Mouse (Mus musculus) urinary bladder, postnatal 25 days (tissue): ENCODE measurements at regions not wholly inside any gene's neighbourhood (a gene's known extent, or its start where the extent isn't known, plus 50 kb on each side); places are given as distances from the start of the nearest gene placed in this dataset.

Experiments
- DNase-seq: peaks from one replicate; pipeline ENCODE4 v3.0.0; 2022; ENCODE audit warnings: low spot score

DNA sequence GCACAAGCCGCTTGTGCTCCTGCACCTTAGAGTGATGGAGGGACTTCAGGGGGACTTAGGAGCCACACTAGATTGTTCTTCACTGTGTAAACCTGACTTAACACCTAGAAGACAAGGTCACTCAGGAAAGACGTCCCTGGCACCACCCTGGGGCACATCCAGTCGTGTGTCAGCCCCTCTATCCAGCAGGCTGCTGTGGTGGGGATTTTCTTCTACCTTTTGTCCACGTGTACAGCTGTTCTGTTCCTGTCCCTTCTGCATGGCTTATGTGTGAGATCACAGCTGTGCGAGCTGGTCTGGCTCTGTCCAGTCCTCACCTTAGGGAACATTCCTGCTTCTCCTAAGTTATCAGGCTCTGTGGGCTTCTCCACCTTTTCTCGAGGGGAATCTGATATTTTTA, 286.0 kb upstream of the Id2 start:
- no peak for DNase-seq

DNA sequence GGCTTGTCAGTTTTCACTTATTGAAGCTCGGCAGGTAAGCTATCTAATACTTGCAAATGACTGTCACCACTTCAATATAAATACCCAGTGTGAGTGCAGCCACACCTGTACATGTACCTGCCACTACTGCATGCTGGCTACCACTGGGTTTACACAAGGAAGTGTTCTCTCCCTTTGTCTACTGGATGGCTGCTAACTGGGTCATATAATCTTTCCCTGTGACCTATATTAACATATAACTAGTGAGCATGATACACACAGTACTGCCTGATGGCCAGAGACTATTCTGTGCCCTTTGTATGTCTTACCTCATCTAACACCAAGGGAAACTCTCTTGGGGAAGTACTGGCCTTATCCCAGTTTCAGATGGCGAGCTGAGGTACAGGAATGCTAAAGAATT, 285.5 kb upstream of the Id2 start:
- DNase-seq: no peak

DNA sequence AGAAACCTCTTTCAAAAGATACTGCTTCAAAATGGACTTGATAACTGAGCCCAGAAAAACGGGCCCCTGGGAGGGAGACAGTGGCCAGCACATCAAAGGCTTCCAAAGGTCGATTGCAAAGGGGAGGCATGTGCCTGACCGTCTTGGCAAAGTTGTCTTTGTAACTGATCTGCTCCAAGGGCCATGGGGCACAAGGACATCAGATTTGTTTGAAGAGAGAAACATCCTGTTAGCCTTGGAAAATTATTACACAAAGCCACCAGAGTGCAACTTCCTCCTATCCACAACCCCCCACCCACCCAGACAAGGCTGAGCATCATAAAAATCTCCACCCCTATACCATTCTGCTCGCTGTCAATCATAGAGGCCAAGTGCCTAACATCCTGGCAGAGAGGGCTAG, 284.7 kb upstream of the Id2 start:
- DNase-seq: no peak

DNA sequence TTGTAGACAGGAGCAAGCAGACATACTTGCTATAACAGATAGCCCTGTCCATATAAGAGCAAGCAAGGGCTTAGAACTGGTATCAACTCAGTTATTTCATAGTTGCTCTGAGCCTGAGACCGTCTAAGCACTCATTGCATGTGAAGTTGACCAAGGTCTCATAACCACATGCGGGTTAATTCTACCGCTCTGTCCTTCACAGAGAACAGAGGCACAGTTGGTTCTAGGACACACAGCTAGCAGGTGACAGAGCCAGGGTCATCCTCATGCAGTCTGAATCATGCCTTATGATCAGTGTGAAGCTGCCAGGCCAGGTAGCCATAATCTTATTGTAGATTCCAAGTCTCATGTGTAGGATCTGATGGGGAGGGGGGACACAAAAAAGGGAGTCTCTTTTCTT, 283.1 kb upstream of the Id2 start:
- DNase-seq: no peak

DNA sequence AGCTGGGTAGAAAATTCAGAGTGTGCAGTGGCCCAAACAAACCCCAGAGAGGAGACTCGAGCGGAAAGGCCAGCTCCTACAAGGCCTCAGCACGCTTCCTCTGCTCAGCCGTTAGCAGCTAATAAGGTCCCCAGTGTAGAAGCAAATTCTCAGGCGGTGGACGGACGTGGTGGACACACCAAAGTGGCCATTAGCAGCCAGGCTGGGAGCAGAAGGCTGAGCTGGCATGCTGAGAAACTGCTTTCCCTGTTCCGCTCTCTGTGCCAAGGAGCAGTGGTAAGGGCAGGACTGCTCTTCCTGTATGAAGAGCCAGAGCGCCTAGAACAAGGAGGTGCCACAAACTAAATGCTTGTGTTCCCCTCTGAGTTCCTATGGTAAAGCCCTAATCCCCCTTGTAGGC, 282.1 kb upstream of the Id2 start:
- no peak for DNase-seq

GRCm38 (mm10) chr12:25378036-25378645, 281.2 kb upstream of the Id2 start:
- DNase-seq: no peak

GRCm38 (mm10) chr12:25376451-25376850, 279.5 kb upstream of the Id2 start:
- DNase-seq: no peak

GRCm38 (mm10) chr12:25367541-25367940, 270.6 kb upstream of the Id2 start:
- DNase-seq: no peak

- DNase-seq: no peak
Measured at GRCm38 (mm10) chr12:25365600-25366267, 268.8 kb upstream of the Id2 start.

GRCm38 (mm10) chr12:25364966-25365568, 268.1 kb upstream of the Id2 start:
- DNase-seq: no peak

DNA sequence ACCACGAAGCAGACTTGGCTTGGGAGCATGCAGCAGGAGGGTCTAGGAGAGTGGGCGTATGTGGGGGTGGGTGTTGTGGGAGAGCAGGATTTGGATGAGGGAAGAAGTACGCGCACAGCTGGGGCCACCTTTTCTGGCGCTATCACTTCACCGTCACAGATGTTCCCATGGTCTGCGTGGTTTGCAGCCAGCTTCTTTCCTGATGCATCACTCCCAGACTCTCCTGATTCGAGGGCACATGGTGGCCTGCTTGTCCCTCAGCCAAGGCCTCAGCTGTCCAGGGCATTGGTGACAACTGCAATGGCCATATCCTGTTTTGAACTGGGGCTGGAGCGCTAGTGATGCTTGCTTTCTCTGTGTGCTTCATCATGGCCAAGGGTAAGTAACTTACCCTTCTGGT, 266.9 kb upstream of the Id2 start:
- DNase-seq: no peak

GRCm38 (mm10) chr12:25363341-25363740, 266.4 kb upstream of the Id2 start:
- DNase-seq: no peak

DNA sequence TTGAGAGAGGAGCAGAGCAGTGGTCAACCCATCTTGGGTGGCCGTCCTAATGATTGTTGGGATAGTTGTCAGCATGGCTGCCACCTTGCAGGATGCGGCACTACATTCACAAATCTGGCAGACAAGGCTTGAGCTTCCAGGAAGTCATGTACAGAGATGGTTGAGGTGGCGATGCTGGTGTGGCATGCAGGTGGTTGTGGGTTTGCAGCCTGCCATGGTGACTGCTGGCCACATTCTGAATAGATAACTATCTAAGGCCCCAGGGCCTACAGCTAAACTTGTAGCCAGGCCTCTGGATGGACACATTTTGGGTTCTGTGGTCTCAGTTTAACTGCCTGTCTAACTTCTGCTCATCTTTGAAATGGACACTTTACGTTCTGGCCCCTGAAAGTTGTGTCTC, 265.8 kb upstream of the Id2 start:
- DNase-seq: no peak

DNA sequence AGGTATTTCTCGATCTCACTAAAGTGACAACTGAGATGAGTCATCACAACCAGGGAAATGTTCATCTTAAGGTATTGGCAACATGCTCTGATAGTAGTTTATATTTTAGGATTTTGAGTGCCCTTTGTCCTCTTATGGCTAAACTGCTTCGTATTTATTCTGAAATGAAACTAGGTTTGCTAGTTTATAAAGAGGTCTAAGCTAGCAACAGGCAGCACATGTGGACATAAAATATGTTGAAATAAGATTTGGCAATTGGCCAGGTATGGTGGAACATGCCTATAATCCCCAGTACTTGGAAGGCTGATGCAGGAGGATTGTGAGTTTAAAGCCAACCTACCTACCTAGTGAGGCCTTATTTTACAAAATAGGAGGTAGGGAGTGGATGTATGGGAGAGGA, 263.8 kb upstream of the Id2 start:
- DNase-seq: no peak

DNA sequence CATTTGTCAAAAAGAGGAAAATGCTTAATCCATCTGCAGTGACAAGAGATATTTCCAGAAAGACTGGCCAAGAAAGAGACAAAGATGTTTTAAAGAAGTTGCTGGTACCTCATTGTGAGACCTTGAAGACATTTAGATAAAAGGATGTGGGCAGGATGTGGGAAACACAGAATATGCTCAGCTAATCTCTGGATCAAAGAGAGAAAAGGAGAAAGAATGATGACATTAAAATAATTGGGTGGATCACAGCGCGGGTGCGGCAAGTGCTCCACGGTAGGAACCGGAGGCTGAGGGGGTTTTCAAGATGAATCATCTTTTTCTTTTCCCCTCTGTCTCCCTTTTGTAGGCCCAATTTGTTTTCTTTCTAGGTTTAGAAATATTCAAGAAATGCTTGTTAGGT, 263.0 kb upstream of the Id2 start:
- no peak for DNase-seq

DNA sequence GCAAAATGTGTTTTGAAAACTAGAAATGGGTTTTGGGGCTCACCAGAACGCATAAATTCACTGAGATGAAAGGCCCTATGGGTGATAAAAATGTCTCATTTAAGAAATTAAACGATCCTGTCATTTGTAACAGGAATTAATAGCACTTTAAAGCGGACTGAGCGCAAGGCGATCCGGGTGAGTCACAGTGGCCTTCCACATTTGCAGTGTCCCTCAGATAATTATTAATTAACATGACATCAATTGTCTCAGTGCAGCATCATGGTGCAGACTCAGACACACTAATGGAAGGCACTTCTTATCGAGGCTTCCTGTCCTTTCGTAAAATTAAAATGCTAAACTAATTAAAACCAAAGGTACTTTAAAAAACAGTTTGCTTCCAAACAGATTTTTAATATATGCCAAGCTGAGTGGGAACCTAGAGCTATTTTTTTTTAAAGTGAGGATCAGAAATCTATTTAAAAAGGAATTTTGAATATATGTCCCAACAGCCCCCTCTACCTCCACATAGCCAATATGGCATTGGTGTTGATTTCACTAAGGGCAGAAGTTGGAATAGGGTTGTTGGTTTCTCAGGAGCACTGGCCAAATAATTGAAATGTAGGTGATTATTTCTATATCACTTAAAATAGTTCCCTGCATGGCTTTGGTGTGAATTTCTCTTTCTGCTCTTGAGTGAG, 262.0 kb upstream of the Id2 start:
- DNase-seq: no peak

DNA sequence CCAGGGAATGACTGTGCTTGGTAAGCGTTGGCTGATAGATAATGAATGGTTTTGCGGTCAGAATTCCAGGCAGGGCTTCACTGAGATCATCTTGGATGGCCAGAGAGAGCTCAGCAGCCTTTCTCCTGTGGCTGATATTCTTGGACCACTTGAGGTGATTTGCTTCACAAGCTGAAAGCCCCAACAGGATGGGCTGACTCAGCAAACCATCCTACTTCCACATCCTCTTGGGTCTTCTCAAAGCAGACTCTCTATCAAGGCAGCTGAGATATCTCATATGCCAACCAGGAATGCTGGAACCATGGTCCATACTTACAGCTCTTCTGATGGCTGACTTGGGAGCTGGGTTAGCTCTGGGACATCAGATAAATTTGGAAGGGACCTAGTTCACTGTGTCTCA, 259.8 kb upstream of the Id2 start:
- no peak for DNase-seq

DNA sequence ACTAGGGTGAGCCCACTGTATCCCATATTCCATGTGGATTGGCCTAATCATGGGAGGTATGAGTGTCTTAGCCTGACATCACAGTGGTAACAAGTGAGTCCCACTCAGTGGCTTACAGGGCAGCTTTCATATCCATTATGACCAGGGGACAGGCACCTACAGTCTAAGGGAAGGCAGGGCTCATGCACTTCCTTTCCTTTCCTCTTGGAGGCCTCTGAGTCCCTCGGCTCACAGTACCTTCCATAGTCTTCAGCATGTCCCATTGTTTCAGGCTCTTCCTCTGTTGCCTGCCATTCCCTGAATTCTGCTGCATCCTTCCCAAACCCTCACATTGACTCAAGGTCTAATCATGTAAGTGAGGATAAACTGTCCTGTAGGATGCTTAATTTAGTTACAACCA, 258.3 kb upstream of the Id2 start:
- DNase-seq: no peak

GRCm38 (mm10) chr12:25353402-25353896, 256.5 kb upstream of the Id2 start:
- no peak for DNase-seq

- no peak for DNase-seq
Measured at GRCm38 (mm10) chr12:25352160-25352559, 255.2 kb upstream of the Id2 start.

DNA sequence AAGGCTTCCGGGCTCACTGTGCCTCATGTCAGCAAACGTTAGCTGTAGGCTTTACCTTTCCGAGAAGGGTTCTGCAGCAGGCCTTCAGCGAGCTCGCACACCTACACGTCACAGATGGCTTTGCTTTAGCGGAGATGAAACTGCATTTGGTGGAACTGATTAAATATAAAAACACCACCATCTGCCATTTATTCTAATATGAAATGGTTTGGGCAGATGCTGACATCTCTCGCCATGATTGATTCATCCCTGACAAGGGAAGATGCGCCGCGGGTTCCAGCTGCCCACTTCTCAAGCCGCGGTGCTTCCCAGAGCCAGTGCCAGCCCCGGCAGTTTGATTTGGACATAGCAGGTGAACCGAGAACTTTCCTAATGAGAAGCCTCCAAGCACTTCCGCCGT, 247.4 kb upstream of the Id2 start:
- DNase-seq: no peak

GRCm38 (mm10) chr12:25338771-25339170, 241.8 kb upstream of the Id2 start:
- DNase-seq: no peak

- no peak for DNase-seq
Measured at GRCm38 (mm10) chr12:25335930-25336329, 239.0 kb upstream of the Id2 start.
